In the genomic region with DNA sequence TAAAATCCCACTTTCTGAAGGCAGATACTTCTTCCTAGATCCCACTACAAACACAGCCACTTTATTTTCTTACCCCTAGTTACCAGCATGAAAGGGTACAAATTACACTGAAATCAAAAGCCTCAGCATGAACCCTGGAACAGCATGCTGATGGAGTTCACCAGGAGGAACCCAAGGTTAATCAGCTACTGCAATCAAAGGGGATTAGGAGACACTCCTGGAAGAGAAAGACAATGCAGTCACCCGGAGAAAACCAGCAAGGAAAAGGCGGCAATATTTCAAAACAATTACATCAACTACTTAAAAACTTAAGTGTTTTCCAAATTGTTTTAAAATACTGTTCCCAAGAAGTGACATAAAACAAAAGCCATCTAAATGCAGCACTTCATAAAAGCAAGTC, we compare ENCODE assay signal across 23 mouse cellular contexts.
"Had no signal": no experiment of that assay in that cellular context is flagged by ENCODE, and none has a peak within 500 bp of the region (broad histone marks: within the 10 kb centered on the region; RNA-seq: fewer than 3 reads in every experiment).

No protein-coding gene starts in this region.

- H3K27me3 ChIP-seq: heart, embryonic 13.5 days; heart, embryonic 15.5 days; hindbrain, embryonic 13.5 days; hindbrain, embryonic 15.5 days; limb, embryonic 12.5 days; liver, embryonic 13.5 days; liver, embryonic 15.5 days had no signal

- H3K9ac ChIP-seq: forebrain, postnatal 0 days; heart, embryonic 13.5 days; heart, embryonic 15.5 days; hindbrain, embryonic 13.5 days; hindbrain, embryonic 15.5 days; limb, embryonic 12.5 days; liver, embryonic 13.5 days; liver, embryonic 15.5 days had no signal

- H3K27ac ChIP-seq: heart, adult 2 months; heart, embryonic 13.5 days; heart, embryonic 15.5 days; hindbrain, embryonic 13.5 days; hindbrain, embryonic 15.5 days; hindbrain, postnatal 0 days; kidney, postnatal 0 days; layer of hippocampus, adult 2 months; left cerebral cortex, adult 2 months; limb, embryonic 10.5 days; limb, embryonic 12.5 days; liver, embryonic 13.5 days; liver, embryonic 15.5 days had no signal

- H3K36me3 ChIP-seq: hindbrain, embryonic 13.5 days; hindbrain, embryonic 15.5 days; limb, embryonic 12.5 days had no signal

- H3K4me2 ChIP-seq: heart, embryonic 11.5 days; heart, embryonic 13.5 days; heart, embryonic 15.5 days; hindbrain, embryonic 13.5 days; hindbrain, embryonic 15.5 days; limb, embryonic 12.5 days; liver, embryonic 13.5 days; liver, embryonic 15.5 days had no signal

- H3K4me3 ChIP-seq: heart, adult 2 months; heart, embryonic 13.5 days; heart, embryonic 15.5 days; hindbrain, embryonic 13.5 days; hindbrain, embryonic 15.5 days; layer of hippocampus, adult 2 months; left cerebral cortex, adult 2 months; limb, embryonic 10.5 days; limb, embryonic 12.5 days; liver, embryonic 13.5 days; liver, embryonic 15.5 days had no signal

- ATAC-seq: forebrain, postnatal 0 days; hindbrain, postnatal 0 days; intestine, postnatal 0 days had no signal

- H3K9me3 ChIP-seq: heart, embryonic 13.5 days; heart, embryonic 15.5 days; hindbrain, embryonic 13.5 days; hindbrain, embryonic 15.5 days; limb, embryonic 10.5 days; limb, embryonic 12.5 days; liver, embryonic 13.5 days; liver, embryonic 15.5 days had no signal

- DNase-seq: forebrain, postnatal 0 days; gastrocnemius, postnatal 14 days; gastrocnemius, postnatal 36 days; heart, adult 2 months; heart, postnatal 14 days; heart, postnatal 36 days; kidney, postnatal 25 days; kidney, postnatal 4 days; liver; liver, embryonic 13.5 days had no signal
